Mouse (Mus musculus) left cerebral cortex, adult 2 months (tissue): ENCODE measurements at regions not wholly inside any gene's neighbourhood (a gene's known extent, or its start where the extent isn't known, plus 50 kb on each side); places are given as distances from the start of the nearest gene placed in this dataset.

Experiments
- DNase-seq, 2 experiments: peaks; one replicate each; pipeline ENCODE4 v3.0.0; 2021 to 2022; ENCODE audit warnings: low spot score in 2 of 2, mixed read lengths in 1 of 2; ENCODE audit errors: extremely low spot score in 1 of 2
- H3K27ac ChIP-seq: fragments of 200-600 bp; 2 replicates; pipeline ENCODE4 v1.8.1; 2022
- H3K4me3 ChIP-seq: fragments of 200-600 bp; 2 replicates; pipeline ENCODE4 v1.8.1; 2022
- CTCF ChIP-seq: fragments of 200-600 bp; IDR thresholded peaks from 2 replicates; pipeline ENCODE4 v1.8.1; 2022; ENCODE audit warnings: antibody characterized with exemption, mild to moderate bottlenecking, moderate library complexity
- intact Hi-C: fragments of 180-260 bp; cut with DNase I; formaldehyde crosslinking; loops from one replicate; pipeline ENCODE4 v1.15.1; 2025

GRCm38 (mm10) chr16:62208191-62208590 lies 578.4 kb downstream of the Nsun3 start:
- no peak for TF ChIP-seq CTCF
- Histone ChIP-seq H3K4me3 (no peak overlapping the region), H3K27ac (no peak overlapping the region)
- intact Hi-C loops = no loop called here
- no peak for DNase-seq

- Histone ChIP-seq H3K27ac (no peak overlapping the region), H3K4me3 (no peak overlapping the region)
- DNase-seq = no peak
- no peak for TF ChIP-seq CTCF
- intact Hi-C loops = loop anchor here (2.0 kb wide), 1 partner anchor 54 kb away; no protein-coding TSS in a partner anchor
These were observed 603.6 kb downstream of the Nsun3 start for GRCm38 (mm10) chr16:62182988-62183387.
